Mouse (Mus musculus) neural tube, embryonic 14.5 days (tissue): ENCODE data around the gene Msx1. TPM values are rescaled to one million over a fixed set of nuclear protein-coding genes. Genes with fewer than 3 reads are reported as not detected.
"Not testable (repeated sequence)": the region's sequence is repeated elsewhere in the genome, so short reads cannot be mapped to it uniquely, and the experiment has no call there.

Source experiments
- ATAC-seq: fragments of 200-750 bp; cut with Nextera tagmentation; 2 replicates; pipeline ENCODE4 v1.8.0; 2017; ENCODE audit warnings: low read depth, mild to moderate bottlenecking, moderate TSS enrichment, moderate library complexity
- H3K27ac ChIP-seq: fragments of 300-500 bp; sonication (generic); 2 replicates; pipeline ENCODE4 v1.5.1; 2014; ENCODE audit warnings: low read depth, mild to moderate bottlenecking, control low read depth, low read length, moderate library complexity, mixed read lengths
- H3K27me3 ChIP-seq: fragments of 300-500 bp; sonication (generic); 2 replicates; pipeline ENCODE4 v1.6.1; 2014; ENCODE audit warnings: low read length; ENCODE audit not compliant: control insufficient read depth, insufficient read depth
- H3K36me3 ChIP-seq: fragments of 300-500 bp; sonication (generic); 2 replicates; pipeline ENCODE4 v1.6.1; 2014; ENCODE audit warnings: low read length, mixed read lengths; ENCODE audit not compliant: control insufficient read depth, insufficient read depth
- H3K4me1 ChIP-seq: fragments of 300-500 bp; sonication (generic); 2 replicates; pipeline ENCODE4 v1.6.1; 2014; ENCODE audit warnings: low read length; ENCODE audit not compliant: control insufficient read depth, insufficient read depth
- H3K4me2 ChIP-seq: fragments of 300-500 bp; sonication (generic); 2 replicates; pipeline ENCODE4 v1.6.1; 2014; ENCODE audit warnings: mild to moderate bottlenecking, low read depth, low read length, control low read depth
- H3K4me3 ChIP-seq: fragments of 300-500 bp; sonication (generic); 2 replicates; pipeline ENCODE4 v1.5.1; 2014; ENCODE audit warnings: low read depth, low read length, control low read depth, mixed read lengths
- H3K9ac ChIP-seq: fragments of 300-500 bp; sonication (generic); replicated peaks from 2 replicates; pipeline ENCODE4 v1.6.1; 2014; ENCODE audit warnings: low read depth, mild to moderate bottlenecking, control low read depth, low read length, mixed read lengths
- H3K9me3 ChIP-seq: fragments of 300-500 bp; sonication (generic); 2 replicates; pipeline ENCODE4 v1.6.1; 2016; ENCODE audit warnings: low read length; ENCODE audit not compliant: control insufficient read depth
- WGBS: fragments of 180-500 bp; shearing (Covaris S2); extraction: QIAGEN DNeasy Blood & Tissue Kit; methylation state at CpG from one replicate; pipeline ENCODE4 v1.1.7; 2014; 5-methylcytosine and 5-hydroxymethylcytosine counted together
- polyA plus RNA-seq: library from polyadenylated mRNA; unstranded; fragments of >200 nt; fragmentation: Nextera tagmentation; extraction: Ambion mirVana; gene quantifications from 2 replicates; pipeline ENCODE4 v1.2.1, GENCODE M21; 2014

Msx1 gene
- polyA plus RNA-seq, 1 experiment from 2014 or later = 11.8 TPM

GRCm38 (mm10) chr5:37851305-37851982 is 27.1 kb upstream of the Msx1 start:
- Histone ChIP-seq H3K27me3 (0 out of 2 replicates have a peak, but pooled peaks cover 3% of the 10 kb centered on the region), H3K9ac (no peak overlapping the region), H3K4me1 (no peaks in the 10 kb centered on the region), H3K36me3 (no peaks in the 10 kb centered on the region), H3K4me3 (no peak overlapping the region), H3K4me2 (no peak overlapping the region), H3K9me3 (no peaks in the 10 kb centered on the region), H3K27ac (no peak overlapping the region)
- 20% methylated on average over 15 of the region's 15 CpGs for WGBS
- peak; percentile 68 for ATAC-seq

- H3K36me3 ChIP-seq = no peaks in the 10 kb centered on the region
- H3K4me1 ChIP-seq = no peaks in the 10 kb centered on the region
- ATAC-seq = no peak
- 36% methylated on average over 8 of the region's 8 CpGs for WGBS
- no peaks in the 10 kb centered on the region for H3K27me3 ChIP-seq
- H3K9ac ChIP-seq = no peak overlapping the region
- no peak overlapping the region for H3K27ac ChIP-seq
- no peak overlapping the region for H3K4me2 ChIP-seq
- H3K4me3 ChIP-seq = no peak overlapping the region
- no peaks in the 10 kb centered on the region for H3K9me3 ChIP-seq
Observed at GRCm38 (mm10) chr5:37848991-37849719, 24.8 kb upstream of the Msx1 start.

- 49% methylated on average over 3 of the region's 3 CpGs for WGBS
- Histone ChIP-seq H3K9ac (no peak overlapping the region), H3K27ac (no peak overlapping the region), H3K4me3 (no peak overlapping the region), H3K4me2 (no peak overlapping the region), H3K27me3 (peaks cover 37% of the 10 kb centered on the region), H3K4me1 (0 out of 2 replicates have a peak, but pooled peaks cover 2% of the 10 kb centered on the region), H3K36me3 (no peaks in the 10 kb centered on the region), H3K9me3 (no peaks in the 10 kb centered on the region)
- peak; percentile 44; the same call in 1 of the 2 replicates for ATAC-seq
Observed at GRCm38 (mm10) chr5:37836267-37836646, 11.9 kb upstream of the Msx1 start.

GRCm38 (mm10) chr5:37835590-37836266 is 11.3 kb upstream of the Msx1 start:
- Histone ChIP-seq H3K27me3 (peaks cover 42% of the 10 kb centered on the region), H3K9ac (no peak overlapping the region), H3K27ac (no peak overlapping the region), H3K36me3 (no peaks in the 10 kb centered on the region), H3K4me3 (no peak overlapping the region), H3K9me3 (no peaks in the 10 kb centered on the region), H3K4me1 (0 out of 2 replicates have a peak, but pooled peaks cover 2% of the 10 kb centered on the region), H3K4me2 (no peak overlapping the region)
- ATAC-seq = peak; percentile 78; the same call in 1 of the 2 replicates
- under 1% methylated on average over 6 of the region's 6 CpGs for WGBS

- ATAC-seq = no peak
- Histone ChIP-seq H3K4me2 (no peak overlapping the region), H3K27ac (no peak overlapping the region), H3K9ac (no peak overlapping the region), H3K9me3 (no peaks in the 10 kb centered on the region), H3K4me1 (0 out of 2 replicates have a peak, but pooled peaks cover 2% of the 10 kb centered on the region), H3K4me3 (no peak overlapping the region), H3K27me3 (peaks cover 51% of the 10 kb centered on the region), H3K36me3 (no peaks in the 10 kb centered on the region)
- 7% methylated on average over 6 of the region's 6 CpGs for WGBS
Observed at GRCm38 (mm10) chr5:37832766-37833165, 8.4 kb upstream of the Msx1 start.

GRCm38 (mm10) chr5:37832031-37832430 is 7.6 kb upstream of the Msx1 start:
- H3K9me3 ChIP-seq = no peaks in the 10 kb centered on the region
- H3K4me2 ChIP-seq = no peak overlapping the region
- peaks cover 47% of the 10 kb centered on the region for H3K27me3 ChIP-seq
- H3K36me3 ChIP-seq = no peaks in the 10 kb centered on the region
- no peak overlapping the region for H3K27ac ChIP-seq
- no peak overlapping the region for H3K4me3 ChIP-seq
- H3K4me1 ChIP-seq = peaks cover 2% of the 10 kb centered on the region; the same call in 1 of the 2 replicates
- 14% methylated on average over 13 of the region's 13 CpGs for WGBS
- ATAC-seq = no peak
- no peak overlapping the region for H3K9ac ChIP-seq

- H3K36me3 ChIP-seq, H3K4me3 ChIP-seq, H3K9ac ChIP-seq, ATAC-seq, H3K4me2 ChIP-seq, H3K9me3 ChIP-seq, H3K27ac ChIP-seq, H3K4me1 ChIP-seq: not testable (repeated sequence)
- peaks cover 57% of the 10 kb centered on the region for H3K27me3 ChIP-seq
- WGBS = 43% methylated on average over 6 of the region's 7 CpGs
Observed at GRCm38 (mm10) chr5:37830436-37830835, 6.1 kb upstream of the Msx1 start.

GRCm38 (mm10) chr5:37829926-37830325 is 5.5 kb upstream of the Msx1 start:
- no peak overlapping the region for H3K4me3 ChIP-seq
- no peaks in the 10 kb centered on the region for H3K9me3 ChIP-seq
- H3K9ac ChIP-seq = no peak overlapping the region
- no peak for ATAC-seq
- no peak overlapping the region for H3K27ac ChIP-seq
- H3K36me3 ChIP-seq = no peaks in the 10 kb centered on the region
- peaks cover 2% of the 10 kb centered on the region; the same call in 1 of the 2 replicates for H3K4me1 ChIP-seq
- peaks cover 61% of the 10 kb centered on the region for H3K27me3 ChIP-seq
- no peak overlapping the region for H3K4me2 ChIP-seq
- WGBS = 6% methylated on average over 4 of the region's 4 CpGs

- Histone ChIP-seq H3K4me1 (peaks cover 5% of the 10 kb centered on the region; the same call in 1 of the 2 replicates), H3K4me2 (no peak overlapping the region), H3K4me3 (no peak overlapping the region), H3K27me3 (peaks cover 66% of the 10 kb centered on the region), H3K27ac (no peak overlapping the region), H3K9ac (no peak overlapping the region), H3K9me3 (no peaks in the 10 kb centered on the region), H3K36me3 (no peaks in the 10 kb centered on the region)
- ATAC-seq = no peak
- WGBS = 3% methylated on average over 10 of the region's 10 CpGs
Observed at GRCm38 (mm10) chr5:37829296-37829670, 4.9 kb upstream of the Msx1 start.
